Mouse (Mus musculus) kidney, adult 2 months (tissue): Measurements from ENCODE around the gene Cry1. TPM values are rescaled to one million over a fixed set of nuclear protein-coding genes. Genes with fewer than 3 reads are reported as not detected.

Experiments used
- DNase-seq: peaks from one replicate; pipeline ENCODE4 v3.0.0; 2021
- H3K27ac ChIP-seq: fragments of 200-500 bp; 2 replicates; pipeline ENCODE4 v1.5.1; 2012; ENCODE audit warnings: low read depth, low read length, control low read depth, inconsistent platforms; ENCODE audit not compliant: insufficient read depth
- H3K27me3 ChIP-seq: fragments of 200-500 bp; replicated peaks from 2 replicates; pipeline ENCODE4 v1.6.1; 2012; ENCODE audit warnings: mild to moderate bottlenecking, moderate library complexity, low read length, inconsistent platforms; ENCODE audit not compliant: control insufficient read depth, insufficient read depth
- H3K36me3 ChIP-seq: fragments of 200-500 bp; 2 replicates; pipeline ENCODE4 v1.6.1; 2012; ENCODE audit warnings: mild to moderate bottlenecking, moderate library complexity, low read length, inconsistent platforms; ENCODE audit not compliant: control insufficient read depth, insufficient read depth
- H3K4me1 ChIP-seq: fragments of 200-500 bp; 2 replicates; pipeline ENCODE4 v1.6.1; 2011; ENCODE audit warnings: low read length; ENCODE audit not compliant: control insufficient read depth, insufficient read depth
- H3K4me3 ChIP-seq: fragments of 200-500 bp; 2 replicates; pipeline ENCODE4 v1.5.1; 2011; ENCODE audit warnings: mild to moderate bottlenecking, low read depth, low read length, control low read depth; ENCODE audit not compliant: insufficient read depth
- CTCF ChIP-seq: fragments of 200-500 bp; conservative IDR thresholded peaks from 2 replicates; pipeline ENCODE4 v1.5.1; 2011; ENCODE audit warnings: low read depth, mild to moderate bottlenecking, control low read depth, low read length, moderate library complexity, mixed read lengths; ENCODE audit not compliant: insufficient read depth, insufficient read length
- POLR2A ChIP-seq: fragments of 200-500 bp; IDR thresholded peaks from one replicate; pipeline ENCODE4 v1.6.1; 2011; ENCODE audit warnings: low read depth, low read length, control low read depth
- WGBS: fragments of 180-500 bp; shearing (Covaris S2); methylation state at CpG from one replicate; pipeline ENCODE4 v1.1.7; 2018; 5-methylcytosine and 5-hydroxymethylcytosine counted together
- polyA plus RNA-seq: library from polyadenylated mRNA; depleted of rRNA; stranded (reverse); fragments of >200 nt; gene quantifications from 2 replicates; pipeline ENCODE4 v1.2.3, GENCODE M21; 2012

Cry1 gene
- polyA plus RNA-seq, 1 experiment: 1.3 TPM

GRCm38 (mm10) chr10:85204255-85204855 is 19.5 kb upstream of the Cry1 start:
- DNase-seq: no peak
- no peaks in the 10 kb centered on the region for H3K4me1 ChIP-seq
- H3K27me3 ChIP-seq: no peaks in the 10 kb centered on the region
- 60% methylated on average over 7 of the region's 7 CpGs for whole genome bisulfite sequencing
- H3K4me3 ChIP-seq: no peak overlapping the region
- TF ChIP-seq CTCF (no peak), POLR2A (no peak)
- no peak overlapping the region for H3K27ac ChIP-seq
- H3K36me3 ChIP-seq: no peaks in the 10 kb centered on the region

DNA sequence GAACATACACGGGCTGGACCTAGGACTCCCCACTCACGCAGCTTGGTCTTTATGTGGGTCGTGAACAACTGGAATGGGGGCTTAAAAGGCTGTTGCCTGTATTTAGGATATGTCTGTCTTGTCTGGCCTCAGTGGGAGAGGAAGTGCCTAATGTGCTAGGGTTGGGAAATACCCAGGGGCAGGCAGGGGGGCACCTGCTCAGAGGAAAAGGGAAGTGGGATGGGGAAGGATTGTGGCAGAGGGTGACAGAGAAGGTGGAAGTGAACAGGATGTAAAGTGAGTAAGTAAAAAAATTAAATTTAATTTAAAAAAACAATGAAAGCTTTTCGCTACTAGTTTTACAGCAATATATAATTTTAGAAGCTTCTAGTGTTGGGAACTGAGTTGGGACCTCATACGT is 9.7 kb upstream of the Cry1 start:
- TF ChIP-seq POLR2A: no peak
- TF ChIP-seq CTCF: no peak
- no peak for DNase-seq
- Histone ChIP-seq H3K36me3 (no peaks in the 10 kb centered on the region), H3K27me3 (no peaks in the 10 kb centered on the region), H3K4me1 (no peaks in the 10 kb centered on the region; the same call in 1 of the 2 replicates), H3K27ac (no peak overlapping the region), H3K4me3 (no peak overlapping the region)
- 79% methylated on average over 5 of the region's 5 CpGs for WGBS

DNA sequence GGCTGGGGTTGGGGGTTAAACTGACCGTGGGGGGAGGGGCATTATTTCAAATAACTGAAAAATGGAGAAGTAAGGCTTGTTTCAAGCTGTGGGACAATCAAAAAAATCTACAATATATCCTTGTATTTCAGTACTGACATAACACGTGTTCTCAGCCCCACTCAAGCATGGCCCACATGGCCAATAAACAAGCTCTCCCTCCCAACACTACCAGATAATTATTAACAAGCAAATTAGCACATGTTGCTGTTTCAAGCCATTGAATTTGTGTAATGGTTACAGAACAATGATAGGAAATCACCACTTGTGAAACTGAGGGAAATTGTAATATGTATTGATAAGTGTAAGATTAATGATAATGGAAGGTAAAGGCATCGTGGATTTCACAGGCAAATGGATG is 8.5 kb upstream of the Cry1 start:
- Histone ChIP-seq H3K27ac (no peak overlapping the region), H3K4me1 (no peaks in the 10 kb centered on the region; the same call in 1 of the 2 replicates), H3K27me3 (no peaks in the 10 kb centered on the region), H3K36me3 (no peaks in the 10 kb centered on the region), H3K4me3 (no peak overlapping the region)
- peak; percentile 48 for DNase-seq
- no peak for TF ChIP-seq POLR2A
- no peak for TF ChIP-seq CTCF
- 47% methylated on average over 3 of the region's 3 CpGs for WGBS

DNA sequence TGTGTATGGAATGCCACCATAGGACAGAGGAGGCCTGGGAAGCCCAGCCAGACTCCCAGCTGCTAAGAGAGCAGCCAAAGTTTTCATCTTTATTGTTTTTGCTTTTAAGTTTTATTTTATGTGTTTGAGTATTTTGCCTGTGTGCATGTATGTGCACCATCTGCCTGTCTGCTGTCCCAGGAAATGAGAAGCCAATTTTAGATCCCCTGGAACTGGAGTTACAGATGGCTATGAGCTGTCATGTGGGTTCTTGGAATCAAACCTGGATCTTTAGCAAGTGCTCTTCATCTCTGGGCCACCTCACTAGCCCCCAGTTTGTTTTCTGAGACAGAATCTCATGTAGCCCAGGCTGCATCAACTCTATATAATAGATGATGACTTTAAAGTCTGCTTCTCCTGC is 5.8 kb upstream of the Cry1 start:
- no peak for DNase-seq
- TF ChIP-seq CTCF: no peak
- TF ChIP-seq POLR2A: no peak
- H3K36me3 ChIP-seq: no peaks in the 10 kb centered on the region
- H3K4me3 ChIP-seq: no peak overlapping the region
- no peaks in the 10 kb centered on the region for H3K27me3 ChIP-seq
- no peaks in the 10 kb centered on the region; the same call in 1 of the 2 replicates for H3K4me1 ChIP-seq
- no peak overlapping the region for H3K27ac ChIP-seq

DNA sequence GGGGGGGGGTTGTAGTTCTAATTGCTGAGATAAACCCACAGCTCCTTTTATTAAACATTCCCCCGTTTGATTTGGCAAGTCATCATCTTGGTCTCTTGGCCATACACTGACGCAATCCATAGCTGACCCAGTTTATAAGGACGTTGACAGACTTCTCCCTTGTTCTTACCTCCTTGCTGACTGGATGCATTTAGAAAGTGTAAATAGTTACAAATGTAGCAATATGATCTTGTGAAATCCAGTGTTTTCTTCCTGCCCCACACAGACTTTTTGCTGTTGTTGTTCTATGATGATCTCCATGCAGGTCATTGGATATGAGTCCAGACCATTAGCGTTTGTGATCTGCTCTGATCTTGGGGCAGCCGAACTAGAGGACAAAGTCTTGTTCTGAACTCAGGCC is 5.1 kb upstream of the Cry1 start:
- TF ChIP-seq POLR2A: no peak
- Histone ChIP-seq H3K27ac (no peak overlapping the region), H3K27me3 (no peaks in the 10 kb centered on the region), H3K4me3 (no peak overlapping the region), H3K36me3 (no peaks in the 10 kb centered on the region), H3K4me1 (no peaks in the 10 kb centered on the region; the same call in 1 of the 2 replicates)
- 82% methylated on average over 5 of the region's 5 CpGs for WGBS
- no peak for DNase-seq

GRCm38 (mm10) chr10:85186499-85186794 is 1.6 kb upstream of the Cry1 start:
- peaks cover 3% of the 10 kb centered on the region; the same call in 1 of the 2 replicates for H3K4me1 ChIP-seq
- TF ChIP-seq POLR2A (no peak), CTCF (no peak)
- no peak overlapping the region for H3K4me3 ChIP-seq
- H3K27me3 ChIP-seq: no peaks in the 10 kb centered on the region
- WGBS: 87% methylated on average over 2 of the region's 2 CpGs
- no peaks in the 10 kb centered on the region for H3K36me3 ChIP-seq
- no peak for DNase-seq
- H3K27ac ChIP-seq: no peak overlapping the region

GRCm38 (mm10) chr10:85185639-85186498 is 1.0 kb upstream of the Cry1 start:
- H3K27ac ChIP-seq: peak overlapping the region; percentile 77
- peak overlapping the region; percentile 86 for H3K4me3 ChIP-seq
- DNase-seq: peak; percentile 17
- no peaks in the 10 kb centered on the region for H3K27me3 ChIP-seq
- 25% methylated on average over 14 of the region's 14 CpGs for WGBS
- no peaks in the 10 kb centered on the region for H3K36me3 ChIP-seq
- H3K4me1 ChIP-seq: peaks cover 3% of the 10 kb centered on the region; the same call in 1 of the 2 replicates
- TF ChIP-seq CTCF: 0 out of 2 replicates have a peak, but pooled peaks have one; percentile 2
- TF ChIP-seq POLR2A: no peak
